Comparison of ENCODE assay signal across 8 mouse cellular contexts in genomic region chr9:20878041-20878709, GRCm38 (mm10). TPM values are rescaled to one million over a fixed set of nuclear protein-coding genes. Genes with fewer than 3 reads are reported as not detected.
A peak's percentile ranks its signal among the peaks of the same experiment; 100 is the strongest.
DNase-seq lines count a peak whose midpoint lies in the region; ATAC-seq lines count a peak whose summit lies in the region.

No protein-coding gene starts in this region.

- H3K9ac ChIP-seq in kidney, embryonic 15.5 days = peak overlapping the region; percentile 64

- peak; percentile 98 to 99 for DNase-seq in B cell, adult 2 months
- peak; percentile 100 for DNase-seq in brain, adult 2 months (ENCODE audit: low read depth, low spot score)
- DNase-seq in heart, embryonic 10.5 days (ENCODE audit: low spot score) = peak; percentile 100
- peak; percentile 99 for DNase-seq in liver
- peak; percentile 99 to 100 for DNase-seq in spleen, postnatal 4 days (ENCODE audit: low spot score in 2 of 2)

- peaks cover 8% of the 10 kb centered on the region; the same call in 1 of the 2 replicates for H3K4me1 ChIP-seq in heart, embryonic 10.5 days
- H3K4me1 ChIP-seq in kidney, embryonic 15.5 days = peaks cover 9% of the 10 kb centered on the region; the same call in 1 of the 2 replicates

- peak overlapping the region; percentile 78 for H3K4me2 ChIP-seq in kidney, embryonic 15.5 days

- no peaks in the 10 kb centered on the region for H3K36me3 ChIP-seq in heart, embryonic 10.5 days
- no peaks in the 10 kb centered on the region for H3K36me3 ChIP-seq in kidney, embryonic 15.5 days

- peak overlapping the region; percentile 91 for H3K27ac ChIP-seq in heart, embryonic 10.5 days
- peak overlapping the region; percentile 95 for H3K27ac ChIP-seq in kidney, embryonic 15.5 days

- H3K9me3 ChIP-seq in heart, embryonic 10.5 days = no peaks in the 10 kb centered on the region
- no peaks in the 10 kb centered on the region for H3K9me3 ChIP-seq in kidney, embryonic 15.5 days (replicated peaks)

- peak; percentile 92 for ATAC-seq in erythroblast, adult 5-6 weeks (replicated peaks; ENCODE audit: low FRiP score, poor library complexity, severe bottlenecking)
- peak; percentile 96 for ATAC-seq in kidney, embryonic 15.5 days (replicated peaks; ENCODE audit: low FRiP score)
- ATAC-seq in monocyte, adult 5-6 weeks (replicated peaks; ENCODE audit: insufficient number of reproducible peaks, low FRiP score, low TSS enrichment, poor library complexity, severe bottlenecking) = peak; percentile 77

- under 1% methylated on average over 69 of the region's 69 CpGs for WGBS in heart, embryonic 10.5 days
- under 1% methylated on average over 69 of the region's 69 CpGs for WGBS in kidney, embryonic 15.5 days

- peak overlapping the region; percentile 56 for H3K4me3 ChIP-seq in heart, embryonic 10.5 days
- peak overlapping the region; percentile 50 for H3K4me3 ChIP-seq in kidney, embryonic 15.5 days (replicated peaks)

- H3K27me3 ChIP-seq in heart, embryonic 10.5 days (ENCODE audit: insufficient read depth, poor library complexity, severe bottlenecking) = peaks cover 23% of the 10 kb centered on the region
- H3K27me3 ChIP-seq in kidney, embryonic 15.5 days = no peaks in the 10 kb centered on the region

RNA-seq across cellular contexts. Expression of gene Angptl6, which starts 1.4 kb away (rescaled TPM):
- total RNA-seq in erythroblast, adult 5-6 weeks (2015; ENCODE audit: low replicate concordance) = not detected in 2 replicates
- not detected in 2 replicates for total RNA-seq in erythroblast, adult 5-6 weeks (2017; ENCODE audit: low replicate concordance)
- polyA plus RNA-seq in heart, embryonic 10.5 days (2016; fragmentation: Nextera tagmentation; extraction: Ambion mirVana) = 3.5 and 7.2 TPM in 2 replicates
- polyA plus RNA-seq in kidney, embryonic 15.5 days (2015; fragmentation: Nextera tagmentation; extraction: Ambion mirVana) = 2.5 and 2.8 TPM in 2 replicates
- 0.49 to 0.57 TPM in 2 of 3 replicates, not detected in the other for total RNA-seq in monocyte, adult 5-6 weeks (2017)

RNA-seq across cellular contexts. Expression of gene A230050P20Rik, which starts 9.7 kb away (rescaled TPM):
- 1.3 and 1.5 TPM in 2 replicates for total RNA-seq in erythroblast, adult 5-6 weeks (2015; ENCODE audit: low replicate concordance)
- total RNA-seq in erythroblast, adult 5-6 weeks (2017; ENCODE audit: low replicate concordance) = 1.4 and 4.9 TPM in 2 replicates
- polyA plus RNA-seq in heart, embryonic 10.5 days (2016; fragmentation: Nextera tagmentation; extraction: Ambion mirVana) = 2.5 and 3.0 TPM in 2 replicates
- polyA plus RNA-seq in kidney, embryonic 15.5 days (2015; fragmentation: Nextera tagmentation; extraction: Ambion mirVana) = 15.2 and 16.1 TPM in 2 replicates
- 5.2 to 12.0 TPM (median 11.8 TPM) in 3 replicates for total RNA-seq in monocyte, adult 5-6 weeks (2017)

RNA-seq across cellular contexts. Expression of gene Ppan, which starts 9.8 kb away (rescaled TPM):
- total RNA-seq in erythroblast, adult 5-6 weeks (2015; ENCODE audit: low replicate concordance) = 2.3 and 9.8 TPM in 2 replicates
- 13.0 and 15.4 TPM in 2 replicates for total RNA-seq in erythroblast, adult 5-6 weeks (2017; ENCODE audit: low replicate concordance)
- polyA plus RNA-seq in heart, embryonic 10.5 days (2016; fragmentation: Nextera tagmentation; extraction: Ambion mirVana) = 66.0 and 95.8 TPM in 2 replicates
- 84.2 and 93.7 TPM in 2 replicates for polyA plus RNA-seq in kidney, embryonic 15.5 days (2015; fragmentation: Nextera tagmentation; extraction: Ambion mirVana)
- total RNA-seq in monocyte, adult 5-6 weeks (2017) = 24.4 to 44.1 TPM (median 26.9 TPM) in 3 replicates

RNA-seq across cellular contexts. Expression of gene Eif3g, which starts 20.2 kb away (rescaled TPM):
- 26.3 and 41.0 TPM in 2 replicates for total RNA-seq in erythroblast, adult 5-6 weeks (2015; ENCODE audit: low replicate concordance)
- 23.2 and 23.7 TPM in 2 replicates for total RNA-seq in erythroblast, adult 5-6 weeks (2017; ENCODE audit: low replicate concordance)
- polyA plus RNA-seq in heart, embryonic 10.5 days (2016; fragmentation: Nextera tagmentation; extraction: Ambion mirVana) = 327 and 389 TPM in 2 replicates
- polyA plus RNA-seq in kidney, embryonic 15.5 days (2015; fragmentation: Nextera tagmentation; extraction: Ambion mirVana) = 319 and 321 TPM in 2 replicates
- total RNA-seq in monocyte, adult 5-6 weeks (2017) = 87.5 to 120 TPM (median 97.3 TPM) in 3 replicates

RNA-seq across cellular contexts. Expression of gene Rdh8, which starts 59.9 kb away (rescaled TPM):
- not detected in 2 replicates for total RNA-seq in erythroblast, adult 5-6 weeks (2015; ENCODE audit: low replicate concordance)
- total RNA-seq in erythroblast, adult 5-6 weeks (2017; ENCODE audit: low replicate concordance) = not detected in 2 replicates
- polyA plus RNA-seq in heart, embryonic 10.5 days (2016; fragmentation: Nextera tagmentation; extraction: Ambion mirVana) = not detected in 2 replicates
- not detected in 2 replicates for polyA plus RNA-seq in kidney, embryonic 15.5 days (2015; fragmentation: Nextera tagmentation; extraction: Ambion mirVana)
- total RNA-seq in monocyte, adult 5-6 weeks (2017) = not detected in 3 replicates

Comparison
In these comparisons a context has a peak if more than half of its experiments do, and no peak if none do; other contexts are left out.
1. Peak in every context shown above with its lines: DNase-seq, ATAC-seq, H3K4me3 ChIP-seq and H3K27ac ChIP-seq.